Mouse (Mus musculus) heart, postnatal 25 days (tissue): ENCODE measurements around the gene Krt34. TPM values are rescaled to one million over a fixed set of nuclear protein-coding genes. Genes with fewer than 3 reads are reported as not detected.

Experiments
- DNase-seq: peaks from one replicate; pipeline ENCODE4 v3.0.0; 2022; ENCODE audit warnings: low spot score
- intact Hi-C: fragments of 180-260 bp; cut with DNase I; formaldehyde crosslinking; loops from one replicate; pipeline ENCODE4 v1.15.1; 2025
- total RNA-seq, 2 experiments: library from RNA; stranded (reverse); gene quantifications; 2 replicates each; pipeline ENCODE4 v1.2.3; 2021

The Krt34 gene
- total RNA-seq, 2 experiments from 2014 or later, result not detected

DNA sequence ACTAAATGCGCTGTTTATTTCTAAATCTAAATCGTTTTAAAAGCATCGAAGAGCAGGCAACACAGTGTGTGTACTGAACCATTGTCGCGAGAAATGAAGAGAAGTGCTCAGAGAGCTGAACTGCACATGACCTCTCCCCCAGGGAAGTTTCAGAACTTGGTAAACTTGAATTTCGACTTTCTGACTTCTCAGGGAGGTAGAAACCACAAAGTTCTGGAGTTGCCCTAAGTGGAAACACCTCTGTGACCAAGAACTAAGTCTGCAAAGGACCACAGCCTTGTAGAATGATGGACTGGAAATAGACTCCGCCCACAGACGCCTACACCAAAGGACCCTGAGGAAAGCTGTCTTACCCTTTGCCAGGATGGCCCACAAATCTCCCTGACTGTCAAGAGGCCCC, 35.4 kb downstream of the Krt34 start:
- intact Hi-C loops, result loop anchor here (2.0 kb wide), 1 partner anchor 539 kb away; no protein-coding TSS in a partner anchor
- DNase-seq, result no peak

DNA sequence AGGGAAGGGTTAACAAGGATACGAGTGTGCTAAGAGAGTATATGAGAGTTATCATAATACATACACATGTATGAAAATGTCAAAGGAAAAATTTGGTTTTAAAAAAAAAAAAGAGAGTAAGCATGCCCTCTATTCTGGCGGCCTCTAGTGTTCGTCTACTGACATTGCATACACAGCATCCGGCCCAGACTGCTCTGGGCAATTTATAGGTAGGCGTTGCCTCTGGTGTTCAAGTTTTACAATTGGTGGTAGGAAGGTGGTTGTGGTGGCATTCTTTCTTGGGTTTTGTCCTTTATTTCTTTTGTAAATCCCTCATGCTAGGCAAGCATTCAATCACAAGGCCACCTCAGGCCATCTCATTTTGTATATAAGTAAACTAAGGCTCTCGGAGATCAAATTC, 36.5 kb downstream of the Krt34 start:
- intact Hi-C loops, result loop anchor here (2.0 kb wide), 1 partner anchor 538 kb away; no protein-coding TSS in a partner anchor
- DNase-seq, result no peak

DNA sequence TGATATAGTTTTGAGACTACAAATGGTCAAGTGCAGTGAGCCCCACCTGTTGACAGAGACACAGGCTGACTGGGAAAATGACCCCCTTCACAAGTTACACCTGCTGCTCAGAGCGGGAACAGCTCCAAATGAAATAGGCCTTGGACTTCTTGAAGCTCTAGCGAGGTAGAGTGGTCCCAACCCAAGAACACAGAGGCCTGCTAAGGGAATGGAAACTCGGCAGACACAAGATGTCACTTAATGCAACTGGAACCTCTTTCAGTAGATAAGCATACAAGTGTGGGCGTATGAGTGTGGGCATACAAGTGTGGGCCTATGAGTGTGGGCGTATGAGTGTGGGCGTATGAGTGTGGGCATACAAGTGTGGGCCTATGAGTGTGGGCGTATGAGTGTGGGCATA, 42.3 kb downstream of the Krt34 start:
- intact Hi-C loops, result no loop called here

DNA sequence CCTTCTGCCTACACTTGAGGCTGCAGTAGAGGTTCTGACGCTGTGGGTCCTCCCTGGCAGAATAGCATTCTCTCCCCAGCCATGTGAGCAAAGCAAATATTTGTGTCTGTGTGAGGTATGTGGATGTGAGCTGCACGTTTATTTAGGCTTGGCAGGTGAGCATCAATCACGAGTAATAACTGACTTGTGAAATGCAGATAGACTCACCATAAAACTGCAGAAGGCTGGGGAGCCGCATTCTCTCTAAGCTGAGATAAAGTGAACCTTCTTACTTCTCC, 47.0 kb downstream of the Krt34 start:
- DNase-seq, result no peak
- intact Hi-C loops, result no loop called here

More for the DNA sequence above, 42.3 kb downstream of the Krt34 start:
- no peak for DNase-seq

DNA sequence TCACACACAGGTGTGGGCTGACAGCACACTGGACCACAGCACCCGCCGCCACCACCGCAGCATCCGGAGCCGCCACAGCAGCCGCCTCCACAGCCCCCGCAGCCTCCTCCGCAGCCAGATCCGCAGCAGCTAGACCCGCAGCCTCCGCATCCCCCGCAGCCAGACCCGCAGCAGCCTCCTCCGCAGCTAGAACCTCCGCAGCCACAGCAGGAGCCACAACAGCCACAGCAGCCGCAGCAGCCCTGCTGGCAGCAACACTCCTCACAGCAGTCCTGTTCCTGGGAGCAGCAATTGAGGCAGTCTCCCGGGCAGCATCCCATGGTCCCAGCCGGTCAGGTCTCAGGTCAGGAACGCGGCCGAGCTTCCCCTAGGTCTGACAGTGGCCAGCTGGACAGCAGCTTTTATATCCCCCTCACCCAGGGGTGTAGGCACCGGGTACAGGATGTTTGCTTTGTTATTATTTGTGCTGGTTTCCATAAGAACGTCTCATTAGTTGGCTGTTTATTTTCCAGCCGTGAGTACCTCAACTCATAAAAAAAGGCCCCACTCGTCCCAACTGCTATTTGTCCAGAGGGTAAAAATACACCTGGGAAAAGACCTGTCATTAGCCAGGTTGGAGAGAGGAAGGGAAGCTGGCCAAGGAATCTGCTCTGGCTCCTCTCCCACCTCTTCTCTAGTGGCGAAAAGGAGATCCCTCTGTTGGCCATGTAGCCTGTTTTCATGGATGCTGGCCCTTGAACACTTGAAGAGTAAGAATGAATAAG, 47.6 kb downstream of the Krt34 start, which contains the start of gene Krtap17-1:
Gene Krtap17-1, minus strand, starts transcription at position 375 of the 764 bp plus-strand sequence.
- intact Hi-C loops, result no loop called here
- DNase-seq, result no peak

DNA sequence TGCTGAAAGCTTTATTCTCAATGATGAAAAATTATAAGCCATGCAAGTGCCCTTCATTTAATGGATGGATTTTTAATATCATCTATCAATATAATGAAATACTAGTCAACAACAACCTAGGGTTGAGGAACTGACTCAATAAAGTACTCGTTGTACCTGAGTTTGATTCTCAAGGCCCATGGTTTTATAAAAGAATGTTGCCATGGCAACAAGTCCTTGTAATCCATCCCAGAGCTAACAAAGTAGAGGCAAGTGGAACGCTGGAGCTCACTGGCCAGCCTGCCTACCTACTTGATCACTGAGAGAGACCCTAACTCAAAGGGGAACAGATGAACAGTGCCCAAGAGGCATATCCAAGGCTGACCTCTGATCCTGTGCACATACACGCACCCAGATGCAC, 50.8 kb downstream of the Krt34 start:
- intact Hi-C loops, result no loop called here
- no peak for DNase-seq

DNA sequence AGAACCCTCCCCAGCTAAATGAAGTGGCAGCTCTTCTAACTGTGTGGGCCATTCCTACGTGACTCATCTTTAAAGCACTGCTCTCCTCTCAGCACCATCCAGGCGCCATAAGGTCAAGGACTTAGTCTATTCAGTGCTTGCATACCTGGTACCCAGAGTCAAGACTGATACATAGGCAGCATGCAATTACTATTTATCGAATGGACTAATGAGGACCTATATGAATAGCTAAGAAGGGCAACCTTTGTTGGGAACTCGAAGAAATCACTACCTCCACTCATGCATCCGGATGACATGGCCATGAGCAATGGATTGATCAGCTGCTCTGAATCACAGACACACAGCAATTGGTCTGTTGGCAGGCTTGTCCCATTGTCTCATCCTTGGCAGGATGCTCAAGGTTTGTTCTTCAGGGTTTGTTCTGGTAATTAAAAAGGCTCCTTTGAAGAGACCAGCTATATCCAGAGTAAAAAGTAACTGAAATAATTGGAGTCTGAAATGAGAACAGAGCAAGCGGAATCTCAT, 51.4 kb downstream of the Krt34 start:
- DNase-seq, result no peak
- intact Hi-C loops, result no loop called here

DNA sequence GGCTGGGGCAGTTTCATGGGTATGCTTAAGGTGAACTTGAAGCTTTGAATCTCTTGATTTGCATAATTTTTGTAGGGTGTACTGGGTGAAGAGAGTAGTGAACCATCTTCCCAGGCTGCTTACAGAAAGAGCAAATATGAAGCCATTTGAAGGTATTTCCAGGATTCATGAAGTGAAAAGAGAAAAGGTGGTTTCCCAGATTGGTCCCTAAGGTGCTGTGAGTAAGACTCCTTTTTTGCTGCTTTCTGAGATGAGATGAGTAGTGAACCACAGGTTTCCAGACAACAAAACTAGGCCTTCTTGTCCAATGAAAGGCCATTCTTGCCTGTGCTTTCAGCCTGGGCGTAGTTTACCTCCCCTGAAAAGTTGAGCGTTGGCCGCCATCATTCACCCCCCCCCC, 52.8 kb downstream of the Krt34 start:
- intact Hi-C loops, result no loop called here
- no peak for DNase-seq

Other genes starting within 250 kb of the Krt34 start
- not detected for gene Gm11596, start 248.1 kb downstream of the Krt34 start, total RNA-seq
- gene Gm11569, start 242.6 kb downstream of the Krt34 start, total RNA-seq, result not detected
- gene Gm11554, start 237.1 kb downstream of the Krt34 start, total RNA-seq, result not detected
- gene Krtap4-13, start 231.7 kb downstream of the Krt34 start, total RNA-seq, result not detected
- not detected for gene Gm11564, start 225.9 kb downstream of the Krt34 start, total RNA-seq
- gene 2300003K06Rik, start 203.5 kb downstream of the Krt34 start, total RNA-seq, result not detected
- gene Krtap4-16, start 189.9 kb downstream of the Krt34 start, total RNA-seq, result not detected
- not detected for gene Gm11568, start 183.6 kb downstream of the Krt34 start, total RNA-seq
- not detected for gene Gm11559, start 177.1 kb downstream of the Krt34 start, total RNA-seq
- not detected for gene Krtap9-1, start 168.2 kb downstream of the Krt34 start, total RNA-seq
- not detected for gene Gm11567, start 162.4 kb downstream of the Krt34 start, total RNA-seq
- gene Krtap31-1, start 133.6 kb downstream of the Krt34 start, total RNA-seq, result not detected
- gene Gm11565, start 126.8 kb downstream of the Krt34 start, total RNA-seq, result not detected
- not detected for gene Krtap31-2, start 105.3 kb downstream of the Krt34 start, total RNA-seq
- gene Krtap9-5, start 93.1 kb downstream of the Krt34 start, total RNA-seq, result not detected
- gene Krtap29-1, start 62.5 kb downstream of the Krt34 start, total RNA-seq, result not detected
- gene Krtap16-1, start 55.0 kb downstream of the Krt34 start, total RNA-seq, result not detected
- not detected for gene Krtap17-1, start 47.6 kb downstream of the Krt34 start, total RNA-seq
- not detected for gene Krt33a, start 25.3 kb downstream of the Krt34 start, total RNA-seq
- gene Krt33b, start 11.7 kb downstream of the Krt34 start, total RNA-seq, result not detected
- gene Krt31, start 9.0 kb upstream of the Krt34 start, total RNA-seq, result not detected
- not detected for gene Krt32, start 46.7 kb upstream of the Krt34 start, total RNA-seq
- gene Krt35, start 54.7 kb upstream of the Krt34 start, total RNA-seq, result not detected
- gene Krt36, start 64.1 kb upstream of the Krt34 start, total RNA-seq, result not detected
- gene Krt13, start 80.0 kb upstream of the Krt34 start, total RNA-seq, result not detected
- not detected for gene Krt15, start 94.4 kb upstream of the Krt34 start, total RNA-seq
- gene Krt19, start 107.1 kb upstream of the Krt34 start, total RNA-seq, result 10 to 100 TPM in 1 of 2 experiments, 1 to 10 TPM in 1; 9.8 to 16.4 TPM
- gene Krt9, start 151.7 kb upstream of the Krt34 start, total RNA-seq, result not detected
- under 1 TPM; 0.73 to 0.78 TPM for gene Krt14, start 166.0 kb upstream of the Krt34 start, total RNA-seq
- not detected for gene Krt16, start 207.3 kb upstream of the Krt34 start, total RNA-seq
- gene Krt17, start 219.5 kb upstream of the Krt34 start, total RNA-seq, result not detected
- not detected for gene Krt42, start 228.3 kb upstream of the Krt34 start, total RNA-seq